Mouse (Mus musculus) lung, embryonic 14.5 days (tissue): ENCODE measurements around the gene Gpr31b. TPM values are rescaled to one million over a fixed set of nuclear protein-coding genes. Genes with fewer than 3 reads are reported as not detected.
"Not testable (repeated sequence)": the region's sequence is repeated elsewhere in the genome, so short reads cannot be mapped to it uniquely, and the experiment has no call there.

Source experiments
- ATAC-seq: fragments of 200-750 bp; cut with Nextera tagmentation; 2 replicates; pipeline ENCODE4 v1.8.0; 2017; ENCODE audit warnings: mild to moderate bottlenecking, moderate TSS enrichment, moderate library complexity; ENCODE audit not compliant: insufficient read depth
- DNase-seq: peaks from one replicate; pipeline ENCODE4 v3.0.0-alpha.2; 2015
- H3K27ac ChIP-seq: fragments of 300-500 bp; sonication (generic); 2 replicates; pipeline ENCODE4 v1.5.1; 2014; ENCODE audit warnings: low read depth, mild to moderate bottlenecking, moderate library complexity
- H3K27me3 ChIP-seq: fragments of 300-500 bp; sonication (generic); 2 replicates; pipeline ENCODE4 v1.6.1; 2014; ENCODE audit warnings: low read length, control low read depth; ENCODE audit not compliant: insufficient read depth
- H3K36me3 ChIP-seq: fragments of 300-500 bp; sonication (generic); 2 replicates; pipeline ENCODE4 v1.6.1; 2014; ENCODE audit warnings: control low read depth; ENCODE audit not compliant: insufficient read depth
- H3K4me1 ChIP-seq: fragments of 300-500 bp; sonication (generic); 2 replicates; pipeline ENCODE4 v1.6.1; 2014; ENCODE audit warnings: antibody characterized with exemption, control low read depth; ENCODE audit not compliant: insufficient read depth
- H3K4me2 ChIP-seq: fragments of 300-500 bp; sonication (generic); 2 replicates; pipeline ENCODE4 v1.6.1; 2014; ENCODE audit warnings: mild to moderate bottlenecking
- H3K4me3 ChIP-seq: fragments of 300-500 bp; sonication (generic); 2 replicates; pipeline ENCODE4 v1.5.1; 2014; ENCODE audit warnings: low read depth, low read length
- H3K9ac ChIP-seq: fragments of 300-500 bp; sonication (generic); 2 replicates; pipeline ENCODE4 v1.6.1; 2014
- H3K9me3 ChIP-seq: fragments of 300-500 bp; sonication (generic); 2 replicates; pipeline ENCODE4 v1.6.1; 2016; ENCODE audit warnings: low read depth, low read length, control low read depth
- CTCF ChIP-seq: IDR thresholded peaks from 2 replicates; pipeline ENCODE4 v1.5.1; 2016; ENCODE audit warnings: antibody characterized with exemption, low read depth
- WGBS: fragments of 180-500 bp; shearing (Covaris S2); extraction: QIAGEN DNeasy Blood & Tissue Kit; methylation state at CpG from one replicate; pipeline ENCODE4 v1.1.7; 2014; 5-methylcytosine and 5-hydroxymethylcytosine counted together
- polyA plus RNA-seq: library from polyadenylated mRNA; unstranded; fragments of >200 nt; fragmentation: Nextera tagmentation; extraction: Ambion mirVana; gene quantifications from 2 replicates; pipeline ENCODE4 v1.2.1, GENCODE M21; 2014

Gpr31b gene
- polyA plus RNA-seq, 1 experiment from 2014 or later: not detected

GRCm38 (mm10) chr17:13043846-13044673 lies 8.0 kb downstream of the Gpr31b start:
- peak; percentile 71 for TF ChIP-seq CTCF
- peak; percentile 80 for DNase-seq
- WGBS: 22% methylated on average over 4 of the region's 4 CpGs
- H3K4me2 ChIP-seq, H3K4me3 ChIP-seq, H3K9me3 ChIP-seq, H3K27ac ChIP-seq, H3K27me3 ChIP-seq, H3K4me1 ChIP-seq, H3K9ac ChIP-seq, H3K36me3 ChIP-seq: not testable (repeated sequence)
- peak; percentile 89 for ATAC-seq

- not testable (repeated sequence) for H3K9ac ChIP-seq, H3K4me1 ChIP-seq, H3K36me3 ChIP-seq, H3K27me3 ChIP-seq, H3K9me3 ChIP-seq, H3K4me3 ChIP-seq, ATAC-seq, H3K4me2 ChIP-seq, DNase-seq, H3K27ac ChIP-seq
- 68% methylated on average over 3 of the region's 12 CpGs for WGBS
Measured at GRCm38 (mm10) chr17:13036627-13037192, 15.4 kb downstream of the Gpr31b start.

- DNase-seq: no peak
- no peak overlapping the region for H3K4me3 ChIP-seq
- H3K36me3 ChIP-seq: peaks cover 45% of the 10 kb centered on the region
- 83% methylated on average over 3 of the region's 3 CpGs for WGBS
- ATAC-seq: no peak
- no peaks in the 10 kb centered on the region for H3K27me3 ChIP-seq
- TF ChIP-seq CTCF: no peak
- no peak overlapping the region for H3K27ac ChIP-seq
- H3K9ac ChIP-seq: no peak overlapping the region
- peaks cover 5% of the 10 kb centered on the region; the same call in 1 of the 2 replicates for H3K4me1 ChIP-seq
- H3K9me3 ChIP-seq: no peaks in the 10 kb centered on the region
- no peak overlapping the region for H3K4me2 ChIP-seq
Measured at GRCm38 (mm10) chr17:13013316-13013715, 38.8 kb downstream of the Gpr31b start.

GRCm38 (mm10) chr17:13009887-13010286 lies 42.2 kb downstream of the Gpr31b start:
- Histone ChIP-seq H3K27ac (no peak overlapping the region), H3K9me3 (no peaks in the 10 kb centered on the region), H3K36me3 (peaks cover 29% of the 10 kb centered on the region), H3K4me3 (no peak overlapping the region), H3K27me3 (no peaks in the 10 kb centered on the region), H3K4me2 (no peak overlapping the region), H3K9ac (no peak overlapping the region), H3K4me1 (peaks cover 5% of the 10 kb centered on the region; the same call in 1 of the 2 replicates)
- ATAC-seq (no peak), DNase-seq (peak; percentile 88)
- peak; percentile 64 for TF ChIP-seq CTCF
- WGBS: 23% methylated on average over 3 of the region's 3 CpGs

GRCm38 (mm10) chr17:13008528-13008927 lies 43.6 kb downstream of the Gpr31b start:
- no peak for TF ChIP-seq CTCF
- WGBS: 3% methylated on average over 10 of the region's 10 CpGs
- Histone ChIP-seq H3K36me3 (peaks cover 21% of the 10 kb centered on the region), H3K4me1 (peaks cover 5% of the 10 kb centered on the region; the same call in 1 of the 2 replicates), H3K4me2 (peak overlapping the region; percentile 75), H3K27me3 (no peaks in the 10 kb centered on the region), H3K4me3 (peak overlapping the region; percentile 81), H3K9ac (peak overlapping the region; percentile 71), H3K27ac (no peak overlapping the region; the same call in 1 of the 2 replicates), H3K9me3 (no peaks in the 10 kb centered on the region)
- ATAC-seq (no peak), DNase-seq (no peak)

GRCm38 (mm10) chr17:13007730-13008425 lies 44.2 kb downstream of the Gpr31b start:
- under 1% methylated on average over 76 of the region's 76 CpGs for WGBS
- TF ChIP-seq CTCF: 0 out of 2 replicates have a peak, but pooled peaks have one; percentile 16
- H3K4me2 ChIP-seq: peak overlapping the region; percentile 75
- H3K4me1 ChIP-seq: peaks cover 5% of the 10 kb centered on the region; the same call in 1 of the 2 replicates
- peak overlapping the region; percentile 81 for H3K4me3 ChIP-seq
- peak overlapping the region; percentile 71 for H3K9ac ChIP-seq
- H3K36me3 ChIP-seq: peaks cover 14% of the 10 kb centered on the region
- no peaks in the 10 kb centered on the region for H3K27me3 ChIP-seq
- DNase-seq: peak; percentile 99
- peak; percentile 99 for ATAC-seq
- H3K27ac ChIP-seq: peak overlapping the region; percentile 90
- no peaks in the 10 kb centered on the region for H3K9me3 ChIP-seq

GRCm38 (mm10) chr17:13006984-13007383 lies 45.1 kb downstream of the Gpr31b start:
- H3K9ac ChIP-seq: no peak overlapping the region
- DNase-seq (no peak), ATAC-seq (no peak)
- no peaks in the 10 kb centered on the region for H3K9me3 ChIP-seq
- 39% methylated on average over 5 of the region's 5 CpGs for WGBS
- H3K4me2 ChIP-seq: peak overlapping the region; percentile 75
- H3K4me3 ChIP-seq: peak overlapping the region; percentile 81
- TF ChIP-seq CTCF: no peak
- H3K27me3 ChIP-seq: no peaks in the 10 kb centered on the region
- H3K27ac ChIP-seq: no peak overlapping the region
- H3K36me3 ChIP-seq: peaks cover 6% of the 10 kb centered on the region
- peaks cover 5% of the 10 kb centered on the region; the same call in 1 of the 2 replicates for H3K4me1 ChIP-seq

GRCm38 (mm10) chr17:13006546-13006945 lies 45.5 kb downstream of the Gpr31b start, which contains the start of gene Sod2:
Gene Sod2 (plus strand): TSS chr17:13006846.
- not testable (repeated sequence) for H3K4me1 ChIP-seq, ATAC-seq, DNase-seq, H3K27me3 ChIP-seq, H3K36me3 ChIP-seq, H3K9me3 ChIP-seq
- peak within 1 kb of the TSS; percentile 75 for H3K4me2 ChIP-seq
- peak within 1 kb of the TSS; percentile 40; the same call in 1 of the 2 replicates for H3K9ac ChIP-seq
- peak within 1 kb of the TSS; percentile 81 for H3K4me3 ChIP-seq
- 86% methylated on average over 2 of the region's 2 CpGs for WGBS
- peak within 1 kb of the TSS; percentile 66 for H3K27ac ChIP-seq

GRCm38 (mm10) chr17:13004436-13004835 lies 47.7 kb downstream of the Gpr31b start:
- H3K9me3 ChIP-seq, H3K27ac ChIP-seq, H3K4me2 ChIP-seq, H3K4me1 ChIP-seq, H3K27me3 ChIP-seq, H3K9ac ChIP-seq, DNase-seq, H3K36me3 ChIP-seq, ATAC-seq, H3K4me3 ChIP-seq: not testable (repeated sequence)
- 52% methylated on average over 2 of the region's 2 CpGs for WGBS
